Mouse (Mus musculus) kidney, postnatal 0 days (tissue): ENCODE measurements around the gene Psmd3. TPM values are rescaled to one million over a fixed set of nuclear protein-coding genes. Genes with fewer than 3 reads are reported as not detected.
A peak's percentile ranks its signal among the peaks of the same experiment; 100 is the strongest.

Experiments used
- ATAC-seq: fragments of 200-750 bp; cut with Nextera tagmentation; replicated peaks from 2 replicates; pipeline ENCODE4 v1.8.0; 2017; ENCODE audit warnings: low read depth, moderate number of reproducible peaks, moderate TSS enrichment, moderate library complexity; ENCODE audit not compliant: low FRiP score
- DNase-seq: peaks from one replicate; pipeline ENCODE4 v3.0.0-alpha.2; 2016; ENCODE audit warnings: low spot score
- H3K27ac ChIP-seq: fragments of 300-500 bp; sonication (generic); 2 replicates; pipeline ENCODE4 v1.5.1; 2014; ENCODE audit warnings: mild to moderate bottlenecking
- H3K27me3 ChIP-seq: fragments of 300-500 bp; sonication (generic); 2 replicates; pipeline ENCODE4 v1.6.1; 2014; ENCODE audit warnings: low read length, mixed read lengths; ENCODE audit not compliant: insufficient read depth
- H3K36me3 ChIP-seq: fragments of 300-500 bp; sonication (generic); 2 replicates; pipeline ENCODE4 v1.6.1; 2014; ENCODE audit warnings: low read length, mixed read lengths; ENCODE audit not compliant: insufficient read depth
- H3K4me1 ChIP-seq: fragments of 300-500 bp; sonication (generic); replicated peaks from 2 replicates; pipeline ENCODE4 v1.6.1; 2014; ENCODE audit warnings: antibody characterized with exemption, low read length, mixed read lengths; ENCODE audit not compliant: insufficient read depth
- H3K4me2 ChIP-seq: fragments of 300-500 bp; sonication (generic); 2 replicates; pipeline ENCODE4 v1.6.1; 2014; ENCODE audit warnings: mild to moderate bottlenecking, low read length, moderate library complexity, mixed read lengths
- H3K4me3 ChIP-seq: fragments of 300-500 bp; sonication (generic); replicated peaks from 2 replicates; pipeline ENCODE4 v1.5.1; 2014; ENCODE audit warnings: low read depth, low read length
- H3K9ac ChIP-seq: fragments of 300-500 bp; sonication (generic); 2 replicates; pipeline ENCODE4 v1.6.1; 2014; ENCODE audit warnings: low read depth, low read length
- H3K9me3 ChIP-seq: fragments of 300-500 bp; sonication (generic); replicated peaks from 2 replicates; pipeline ENCODE4 v1.6.1; 2016; ENCODE audit warnings: low read length, inconsistent platforms, mixed read lengths
- CTCF ChIP-seq: IDR thresholded peaks from 2 replicates; pipeline ENCODE4 v1.5.1; 2016; ENCODE audit warnings: antibody characterized with exemption, low read depth, mild to moderate bottlenecking, moderate library complexity
- WGBS: fragments of 180-500 bp; shearing (Covaris S2); extraction: QIAGEN DNeasy Blood & Tissue Kit; methylation state at CpG from one replicate; pipeline ENCODE4 v1.1.7; 2014; 5-methylcytosine and 5-hydroxymethylcytosine counted together
- polyA plus RNA-seq: library from polyadenylated mRNA; unstranded; fragments of >200 nt; fragmentation: Nextera tagmentation; extraction: Ambion mirVana; gene quantifications from 2 replicates; pipeline ENCODE4 v1.2.1, GENCODE M21; 2015

Psmd3 gene
- polyA plus RNA-seq, 1 experiment from 2014 or later, result 234 TPM

GRCm38 (mm10) chr11:98696454-98697216 is 14.3 kb downstream of the Psmd3 start:
- Histone ChIP-seq H3K27ac (peak overlapping the region; percentile 57; the same call in 1 of the 2 replicates), H3K9me3 (no peaks in the 10 kb centered on the region), H3K9ac (no peak overlapping the region), H3K27me3 (no peaks in the 10 kb centered on the region), H3K4me1 (peaks cover 11% of the 10 kb centered on the region), H3K4me3 (no peak overlapping the region), H3K36me3 (peaks cover 40% of the 10 kb centered on the region), H3K4me2 (no peak overlapping the region)
- TF ChIP-seq CTCF, result no peak
- ATAC-seq (peak; percentile 25; the same call in 1 of the 2 replicates), DNase-seq (no peak)
- 64% methylated on average over 14 of the region's 14 CpGs for WGBS

DNA sequence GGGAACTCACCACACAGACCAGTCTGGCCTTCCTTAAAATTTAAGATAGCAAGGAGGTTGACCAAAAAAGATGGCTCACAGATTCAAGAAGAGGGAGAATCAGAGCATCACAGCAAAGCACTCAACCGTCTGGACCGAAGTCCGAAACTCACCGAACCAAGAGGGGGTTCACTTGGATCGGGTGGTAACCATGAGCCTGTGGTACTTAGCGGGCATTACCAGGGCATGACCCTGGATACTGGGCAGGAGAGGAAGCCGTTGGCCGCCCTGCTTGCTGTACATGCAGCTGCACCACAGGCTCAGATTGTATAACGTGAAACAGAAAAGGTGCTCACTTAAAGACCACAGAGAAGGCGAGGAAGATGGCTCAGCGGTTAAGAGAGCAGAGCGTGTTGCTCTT is 14.9 kb downstream of the Psmd3 start:
- H3K4me3 ChIP-seq, result no peak overlapping the region
- no peaks in the 10 kb centered on the region for H3K9me3 ChIP-seq
- no peak for TF ChIP-seq CTCF
- no peak for DNase-seq
- WGBS, result 79% methylated on average over 12 of the region's 12 CpGs
- peaks cover 11% of the 10 kb centered on the region for H3K4me1 ChIP-seq
- ATAC-seq, result no peak
- no peak overlapping the region for H3K27ac ChIP-seq
- no peak overlapping the region for H3K9ac ChIP-seq
- no peaks in the 10 kb centered on the region for H3K27me3 ChIP-seq
- no peak overlapping the region for H3K4me2 ChIP-seq
- H3K36me3 ChIP-seq, result peaks cover 34% of the 10 kb centered on the region

DNA sequence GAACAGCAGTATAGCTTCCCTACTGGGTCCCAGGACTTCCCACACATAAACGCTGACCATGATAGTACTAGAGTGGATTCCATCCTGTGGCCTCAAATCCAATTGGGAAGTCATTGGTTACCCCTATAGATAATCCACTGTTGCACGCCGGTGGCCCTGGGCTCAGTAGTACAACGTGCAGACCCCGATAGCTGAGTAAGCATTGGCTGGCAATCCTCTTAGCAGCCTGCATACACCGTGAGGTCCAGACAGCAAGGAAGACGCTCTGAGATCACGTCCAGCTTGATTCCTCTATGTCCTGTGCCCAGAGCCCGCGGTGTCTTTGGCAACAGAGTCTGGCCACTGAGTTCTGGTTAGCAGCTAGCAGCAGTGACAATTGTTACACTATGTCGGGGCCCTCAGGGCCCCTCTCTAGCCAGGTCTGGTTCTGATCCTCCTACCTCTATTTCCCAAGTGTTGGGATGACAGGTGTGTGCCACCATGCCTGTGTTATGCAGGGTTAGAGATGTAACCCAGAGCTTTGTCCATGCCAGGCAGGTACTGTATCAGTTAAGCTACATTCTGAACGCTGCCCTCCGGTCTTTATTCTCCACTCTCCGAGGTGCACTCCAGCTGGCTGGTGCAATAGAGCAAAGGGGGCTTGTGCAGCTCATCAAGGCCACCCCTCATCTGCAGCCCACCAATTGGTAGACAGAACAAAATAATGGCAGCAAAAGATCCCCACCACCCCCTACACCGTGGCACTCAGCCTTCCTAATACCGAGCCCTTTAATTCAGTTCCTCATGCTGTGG is 16.7 kb downstream of the Psmd3 start:
- WGBS, result 85% methylated on average over 16 of the region's 16 CpGs

GRCm38 (mm10) chr11:98699911-98700310 is 17.6 kb downstream of the Psmd3 start:
- DNase-seq, result peak; percentile 86
- peak; percentile 25; the same call in 1 of the 2 replicates for ATAC-seq
- Histone ChIP-seq H3K36me3 (peaks cover 14% of the 10 kb centered on the region; the same call in 1 of the 2 replicates), H3K4me3 (no peak overlapping the region), H3K4me2 (no peak overlapping the region), H3K4me1 (peaks cover 15% of the 10 kb centered on the region), H3K9ac (no peak overlapping the region), H3K9me3 (no peaks in the 10 kb centered on the region), H3K27ac (no peak overlapping the region), H3K27me3 (no peaks in the 10 kb centered on the region)
- peak; percentile 91 for TF ChIP-seq CTCF
- 27% methylated on average over 4 of the region's 4 CpGs for WGBS

More for the DNA sequence above, 16.7 kb downstream of the Psmd3 start:
- no peak for TF ChIP-seq CTCF
- Histone ChIP-seq H3K4me1 (peaks cover 11% of the 10 kb centered on the region), H3K27me3 (no peaks in the 10 kb centered on the region), H3K4me2 (no peak overlapping the region), H3K36me3 (peaks cover 18% of the 10 kb centered on the region), H3K9ac (no peak overlapping the region; the same call in 1 of the 2 replicates), H3K4me3 (no peak overlapping the region), H3K9me3 (no peaks in the 10 kb centered on the region), H3K27ac (no peak overlapping the region)
- ATAC-seq (no peak), DNase-seq (no peak)

- no peak for TF ChIP-seq CTCF
- no peaks in the 10 kb centered on the region for H3K27me3 ChIP-seq
- ATAC-seq (no peak), DNase-seq (no peak)
- no peaks in the 10 kb centered on the region for H3K9me3 ChIP-seq
- H3K4me1 ChIP-seq, result peaks cover 17% of the 10 kb centered on the region; the same call in 1 of the 2 replicates
- H3K4me3 ChIP-seq, result no peak within 1 kb of the TSS
- no peak within 1 kb of the TSS; the same call in 1 of the 2 replicates for H3K9ac ChIP-seq
- no peak within 1 kb of the TSS for H3K4me2 ChIP-seq
- no peak within 1 kb of the TSS for H3K27ac ChIP-seq
- 0 out of 2 replicates have a peak, but pooled peaks cover 10% of the 10 kb centered on the region for H3K36me3 ChIP-seq
- WGBS, result 41% methylated on average over 10 of the region's 10 CpGs
Measured at GRCm38 (mm10) chr11:98701213-98701670, 18.9 kb downstream of the Psmd3 start, which contains the start of gene Csf3. Csf3 (plus strand) TSS chr11:98701263.

DNA sequence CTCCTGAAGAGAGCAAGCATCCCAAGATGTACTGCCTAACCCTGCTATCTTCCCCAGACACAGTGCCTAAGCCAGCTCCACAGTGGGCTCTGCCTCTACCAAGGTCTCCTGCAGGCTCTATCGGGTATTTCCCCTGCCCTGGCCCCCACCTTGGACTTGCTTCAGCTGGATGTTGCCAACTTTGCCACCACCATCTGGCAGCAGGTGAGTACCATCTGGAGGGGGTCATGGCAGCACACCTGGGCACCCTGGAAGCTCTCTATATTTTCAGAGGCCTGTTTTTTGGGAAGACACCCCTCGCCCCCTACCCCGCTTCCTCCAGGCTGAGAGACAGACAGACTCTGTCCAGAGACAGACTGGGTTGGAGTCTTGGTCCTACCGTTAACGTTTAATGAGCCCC is 20.0 kb downstream of the Psmd3 start:
- H3K27me3 ChIP-seq, result no peaks in the 10 kb centered on the region
- H3K4me3 ChIP-seq, result no peak overlapping the region
- TF ChIP-seq CTCF, result no peak
- ATAC-seq, result no peak
- 0 out of 2 replicates have a peak, but pooled peaks cover 13% of the 10 kb centered on the region for H3K36me3 ChIP-seq
- 64% methylated on average over 5 of the region's 5 CpGs for WGBS
- no peaks in the 10 kb centered on the region for H3K9me3 ChIP-seq
- DNase-seq, result no peak
- no peak overlapping the region for H3K4me2 ChIP-seq
- H3K27ac ChIP-seq, result no peak overlapping the region
- peaks cover 16% of the 10 kb centered on the region for H3K4me1 ChIP-seq
- no peak overlapping the region for H3K9ac ChIP-seq
